Mouse (Mus musculus) heart, embryonic 12.5 days (tissue): Measurements from ENCODE around the gene Tle2. TPM values are rescaled to one million over a fixed set of nuclear protein-coding genes. Genes with fewer than 3 reads are reported as not detected.

ENCODE experiments used
- ATAC-seq: fragments of 200-750 bp; cut with Nextera tagmentation; 2 replicates; pipeline ENCODE4 v1.8.0; 2017; ENCODE audit warnings: moderate TSS enrichment, moderate library complexity; ENCODE audit not compliant: insufficient number of reproducible peaks, low FRiP score
- H3K27ac ChIP-seq: fragments of 300-500 bp; sonication (generic); 2 replicates; pipeline ENCODE4 v1.5.1; 2016; ENCODE audit warnings: mild to moderate bottlenecking, moderate library complexity; ENCODE audit not compliant: poor library complexity, severe bottlenecking
- H3K27me3 ChIP-seq: fragments of 300-500 bp; sonication (generic); replicated peaks from 2 replicates; pipeline ENCODE4 v1.6.1; 2016; ENCODE audit warnings: mild to moderate bottlenecking, moderate library complexity
- H3K36me3 ChIP-seq: fragments of 300-500 bp; sonication (generic); 2 replicates; pipeline ENCODE4 v1.6.1; 2016; ENCODE audit warnings: mild to moderate bottlenecking, moderate library complexity
- H3K4me1 ChIP-seq: fragments of 300-500 bp; sonication (generic); replicated peaks from 2 replicates; pipeline ENCODE4 v1.6.1; 2016; ENCODE audit warnings: mild to moderate bottlenecking
- H3K4me2 ChIP-seq: fragments of 300-500 bp; sonication (generic); 2 replicates; pipeline ENCODE4 v1.6.1; 2016; ENCODE audit warnings: mild to moderate bottlenecking, moderate library complexity
- H3K4me3 ChIP-seq: fragments of 300-500 bp; sonication (generic); 2 replicates; pipeline ENCODE4 v1.5.1; 2016; ENCODE audit warnings: mild to moderate bottlenecking
- H3K9ac ChIP-seq: fragments of 300-500 bp; sonication (generic); 2 replicates; pipeline ENCODE4 v1.6.1; 2016; ENCODE audit warnings: mild to moderate bottlenecking, moderate library complexity
- H3K9me3 ChIP-seq: fragments of 300-500 bp; sonication (generic); replicated peaks from 2 replicates; pipeline ENCODE4 v1.6.1; 2016; ENCODE audit warnings: mild to moderate bottlenecking, moderate library complexity
- WGBS: fragments of 180-500 bp; shearing (Covaris S2); methylation state at CpG from one replicate; pipeline ENCODE4 v1.1.7; 2016; 5-methylcytosine and 5-hydroxymethylcytosine counted together
- polyA plus RNA-seq: library from polyadenylated mRNA; unstranded; fragments of >200 nt; fragmentation: Nextera tagmentation; extraction: Ambion mirVana; gene quantifications from 2 replicates; pipeline ENCODE4 v1.2.1, GENCODE M21; 2016

The Tle2 gene
- polyA plus RNA-seq, 1 experiment from 2014 or later, result 25.8 TPM

GRCm38 (mm10) chr10:81598871-81599270 lies 24.5 kb downstream of the Tle2 start:
- no peak overlapping the region for H3K4me3 ChIP-seq
- no peak overlapping the region for H3K9ac ChIP-seq
- H3K27ac ChIP-seq, result no peak overlapping the region
- H3K9me3 ChIP-seq, result no peaks in the 10 kb centered on the region
- H3K4me1 ChIP-seq, result peaks cover 59% of the 10 kb centered on the region
- no peak overlapping the region for H3K4me2 ChIP-seq
- no peak for ATAC-seq
- H3K36me3 ChIP-seq, result no peaks in the 10 kb centered on the region
- WGBS, result 52% methylated on average over 6 of the region's 6 CpGs
- peaks cover 12% of the 10 kb centered on the region for H3K27me3 ChIP-seq

DNA sequence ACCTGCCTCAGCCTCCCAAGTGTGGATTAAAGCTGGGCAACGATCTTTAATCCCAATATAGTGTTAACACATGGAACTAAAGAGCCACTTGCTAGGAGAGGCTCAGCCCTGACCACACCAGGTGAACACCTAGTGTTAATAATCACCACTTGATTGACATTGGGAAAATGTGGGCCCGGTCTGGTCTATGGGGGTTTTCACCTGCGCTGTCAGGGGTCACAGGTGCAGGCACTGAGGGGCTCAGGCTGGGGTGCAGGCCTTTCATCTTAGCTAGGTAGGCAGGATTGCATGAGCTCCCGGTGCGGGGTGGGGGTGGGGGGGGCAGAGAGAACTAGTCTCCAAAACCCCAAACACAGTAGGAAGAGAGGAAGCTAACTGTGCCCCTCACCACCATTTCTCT lies 25.3 kb downstream of the Tle2 start:
- H3K9me3 ChIP-seq, result no peaks in the 10 kb centered on the region
- no peaks in the 10 kb centered on the region for H3K36me3 ChIP-seq
- 82% methylated on average over 5 of the region's 5 CpGs for WGBS
- H3K27me3 ChIP-seq, result peaks cover 6% of the 10 kb centered on the region; the same call in 1 of the 2 replicates
- H3K9ac ChIP-seq, result no peak overlapping the region
- peaks cover 66% of the 10 kb centered on the region for H3K4me1 ChIP-seq
- H3K27ac ChIP-seq, result no peak overlapping the region
- ATAC-seq, result no peak
- no peak overlapping the region for H3K4me2 ChIP-seq
- no peak overlapping the region for H3K4me3 ChIP-seq

- peak overlapping the region; percentile 69 for H3K4me2 ChIP-seq
- 36% methylated on average over 10 of the region's 10 CpGs for WGBS
- ATAC-seq, result no peak
- H3K4me3 ChIP-seq, result 0 out of 2 replicates have a peak overlapping the region, but pooled peaks have one; percentile 41
- no peak overlapping the region for H3K9ac ChIP-seq
- no peaks in the 10 kb centered on the region for H3K9me3 ChIP-seq
- peaks cover 68% of the 10 kb centered on the region for H3K4me1 ChIP-seq
- H3K27me3 ChIP-seq, result peaks cover 6% of the 10 kb centered on the region; the same call in 1 of the 2 replicates
- 0 out of 2 replicates have a peak overlapping the region, but pooled peaks have one; percentile 59 for H3K27ac ChIP-seq
- H3K36me3 ChIP-seq, result no peaks in the 10 kb centered on the region
These were observed 25.7 kb downstream of the Tle2 start for GRCm38 (mm10) chr10:81600096-81600495.

- Histone ChIP-seq H3K4me2 (peak within 1 kb of the TSS; percentile 69), H3K27me3 (no peaks in the 10 kb centered on the region), H3K9ac (0 out of 2 replicates have a peak within 1 kb of the TSS, but pooled peaks have one; percentile 46), H3K27ac (peak within 1 kb of the TSS; percentile 59; the same call in 1 of the 2 replicates), H3K4me3 (peak within 1 kb of the TSS; percentile 41), H3K9me3 (no peaks in the 10 kb centered on the region), H3K4me1 (peaks cover 61% of the 10 kb centered on the region), H3K36me3 (no peaks in the 10 kb centered on the region)
- WGBS, result under 1% methylated on average over 28 of the region's 28 CpGs
- ATAC-seq, result peak; percentile 90
These were observed 26.4 kb downstream of the Tle2 start, which contains the start of gene Tle6 for GRCm38 (mm10) chr10:81600738-81601203. TSS of gene Tle6 (minus strand) at chr10:81601073.

DNA sequence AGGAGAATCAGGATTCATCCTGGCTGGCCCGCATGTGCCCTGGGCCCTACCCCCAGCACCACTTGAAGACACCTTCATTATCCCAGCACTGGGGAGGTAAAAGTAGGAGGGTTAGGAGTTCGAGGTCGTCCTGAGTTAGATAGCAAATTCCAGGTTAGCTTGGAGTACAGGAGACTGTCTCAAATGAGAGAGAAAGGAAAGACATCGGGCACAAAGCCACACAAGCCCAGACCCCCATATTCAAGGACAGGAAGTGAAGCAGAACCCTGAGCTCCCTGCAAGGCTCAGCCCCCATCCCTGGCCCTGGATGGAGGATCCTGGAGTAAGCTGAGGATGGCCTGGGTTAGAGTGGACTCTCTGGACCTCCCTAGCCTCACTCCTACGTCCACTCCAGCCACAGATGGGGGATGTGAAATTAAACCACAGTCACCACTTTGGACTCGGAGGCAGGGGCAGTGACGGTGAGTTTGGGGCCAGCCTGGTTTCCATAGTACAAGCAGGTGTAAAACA lies 27.1 kb downstream of the Tle2 start:
- Histone ChIP-seq H3K4me3 (peak overlapping the region; percentile 41), H3K9me3 (no peaks in the 10 kb centered on the region), H3K27ac (peak overlapping the region; percentile 34; the same call in 1 of the 2 replicates), H3K9ac (0 out of 2 replicates have a peak overlapping the region, but pooled peaks have one; percentile 34), H3K27me3 (no peaks in the 10 kb centered on the region), H3K4me1 (peaks cover 55% of the 10 kb centered on the region), H3K36me3 (no peaks in the 10 kb centered on the region), H3K4me2 (peak overlapping the region; percentile 69)
- WGBS, result 27% methylated on average over 7 of the region's 7 CpGs
- ATAC-seq, result no peak

GRCm38 (mm10) chr10:81602741-81603151 lies 28.4 kb downstream of the Tle2 start:
- H3K9me3 ChIP-seq, result no peaks in the 10 kb centered on the region
- H3K36me3 ChIP-seq, result no peaks in the 10 kb centered on the region
- WGBS, result 29% methylated on average over 4 of the region's 4 CpGs
- H3K4me2 ChIP-seq, result no peak overlapping the region
- no peak overlapping the region for H3K27ac ChIP-seq
- no peak overlapping the region for H3K4me3 ChIP-seq
- peaks cover 46% of the 10 kb centered on the region for H3K4me1 ChIP-seq
- no peak for ATAC-seq
- no peak overlapping the region for H3K9ac ChIP-seq
- H3K27me3 ChIP-seq, result no peaks in the 10 kb centered on the region

- Histone ChIP-seq H3K9me3 (no peaks in the 10 kb centered on the region), H3K36me3 (peaks cover 7% of the 10 kb centered on the region), H3K4me3 (peak overlapping the region; percentile 18; the same call in 1 of the 2 replicates), H3K9ac (peak overlapping the region; percentile 46; the same call in 1 of the 2 replicates), H3K27me3 (no peaks in the 10 kb centered on the region), H3K4me1 (peaks cover 39% of the 10 kb centered on the region), H3K4me2 (peak overlapping the region; percentile 75), H3K27ac (no peak overlapping the region)
- ATAC-seq, result no peak
- 70% methylated on average over 12 of the region's 12 CpGs for WGBS
These were observed 29.9 kb downstream of the Tle2 start for GRCm38 (mm10) chr10:81604019-81604967.

DNA sequence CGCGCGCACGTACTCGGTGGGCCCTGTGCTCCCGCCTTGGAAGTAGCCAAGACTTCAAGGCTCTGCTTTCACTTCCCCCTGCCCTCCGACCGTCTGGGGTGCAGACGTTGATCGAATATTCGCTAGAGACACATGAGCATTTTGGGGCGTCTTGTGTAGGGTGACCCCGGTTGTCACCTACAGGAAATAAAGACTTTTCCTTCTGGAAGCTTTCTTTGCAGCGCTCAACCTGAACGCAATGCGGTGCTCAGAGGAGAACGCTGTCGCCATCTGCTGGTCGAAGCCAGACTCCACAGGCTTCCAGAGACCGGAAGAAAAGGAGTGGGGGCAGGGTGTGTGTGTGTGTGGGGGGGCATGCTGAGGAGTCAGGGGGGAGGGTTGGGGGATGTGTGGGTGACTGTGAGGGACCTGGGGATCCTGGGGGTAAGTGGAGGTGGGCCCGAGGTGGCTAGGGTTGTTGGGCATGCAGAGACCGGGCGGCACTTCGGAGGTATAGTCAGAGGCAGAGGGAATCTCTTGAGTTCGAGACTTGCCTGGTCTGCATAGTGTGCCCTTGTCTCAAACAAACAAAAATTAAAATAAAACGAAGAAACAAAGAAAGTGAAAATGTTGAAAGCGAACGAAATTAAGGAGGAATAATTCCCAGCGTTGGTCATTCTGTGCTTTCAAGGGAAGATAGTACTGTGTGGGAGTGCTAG lies 30.8 kb downstream of the Tle2 start:
- Histone ChIP-seq H3K4me3 (peak overlapping the region; percentile 57), H3K27me3 (no peaks in the 10 kb centered on the region), H3K27ac (peak overlapping the region; percentile 96), H3K9me3 (no peaks in the 10 kb centered on the region), H3K4me1 (peaks cover 34% of the 10 kb centered on the region), H3K36me3 (peaks cover 8% of the 10 kb centered on the region), H3K9ac (peak overlapping the region; percentile 66), H3K4me2 (peak overlapping the region; percentile 75)
- ATAC-seq, result 0 out of 2 replicates have a peak, but pooled peaks have one; percentile 24
- WGBS, result 18% methylated on average over 29 of the region's 29 CpGs

DNA sequence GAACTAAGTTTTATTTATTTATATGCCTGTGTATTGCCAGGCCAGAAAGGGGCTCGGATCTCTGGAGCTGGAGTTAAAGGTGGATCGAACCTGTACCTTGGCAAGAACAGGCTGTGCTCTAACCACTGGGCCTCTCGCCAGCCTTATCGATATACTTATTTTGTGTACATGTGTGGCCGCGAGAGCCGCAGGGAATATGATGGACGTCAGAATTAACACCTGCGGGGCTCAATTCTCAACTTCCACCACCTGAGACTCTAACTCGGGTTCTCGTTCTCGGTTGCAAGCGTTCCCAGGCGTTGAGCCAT lies 31.3 kb downstream of the Tle2 start:
- WGBS, result 3% methylated on average over 14 of the region's 14 CpGs
- peak overlapping the region; percentile 66 for H3K9ac ChIP-seq
- ATAC-seq, result no peak

GRCm38 (mm10) chr10:81605974-81606751 lies 31.8 kb downstream of the Tle2 start, which contains the start of gene BC025920:
TSS of gene BC025920 (plus strand) at chr10:81606270.
- Histone ChIP-seq H3K27me3 (no peaks in the 10 kb centered on the region), H3K27ac (peak within 1 kb of the TSS; percentile 96), H3K4me3 (peak within 1 kb of the TSS; percentile 57), H3K36me3 (peaks cover 8% of the 10 kb centered on the region), H3K4me2 (peak within 1 kb of the TSS; percentile 85), H3K4me1 (peaks cover 26% of the 10 kb centered on the region), H3K9me3 (0 out of 2 replicates have a peak, but pooled peaks cover 5% of the 10 kb centered on the region), H3K9ac (peak within 1 kb of the TSS; percentile 66)
- 2% methylated on average over 39 of the region's 39 CpGs for WGBS
- ATAC-seq, result peak; percentile 89

More for the DNA sequence above, 31.3 kb downstream of the Tle2 start:
- H3K4me3 ChIP-seq, result peak overlapping the region; percentile 57
- H3K4me2 ChIP-seq, result peak overlapping the region; percentile 75
- H3K9me3 ChIP-seq, result no peaks in the 10 kb centered on the region
- no peaks in the 10 kb centered on the region for H3K27me3 ChIP-seq
- H3K36me3 ChIP-seq, result peaks cover 8% of the 10 kb centered on the region
- H3K4me1 ChIP-seq, result peaks cover 30% of the 10 kb centered on the region
- peak overlapping the region; percentile 96 for H3K27ac ChIP-seq
